Mouse (Mus musculus) fibroblast of lung, adult 2 months (primary cell): ENCODE results near the gene Nfya.

Experiments used
- DNase-seq: peaks from one replicate; pipeline ENCODE4 v3.0.0-alpha.2; 2011; ENCODE audit warnings: low read depth

The Nfya gene

DNA sequence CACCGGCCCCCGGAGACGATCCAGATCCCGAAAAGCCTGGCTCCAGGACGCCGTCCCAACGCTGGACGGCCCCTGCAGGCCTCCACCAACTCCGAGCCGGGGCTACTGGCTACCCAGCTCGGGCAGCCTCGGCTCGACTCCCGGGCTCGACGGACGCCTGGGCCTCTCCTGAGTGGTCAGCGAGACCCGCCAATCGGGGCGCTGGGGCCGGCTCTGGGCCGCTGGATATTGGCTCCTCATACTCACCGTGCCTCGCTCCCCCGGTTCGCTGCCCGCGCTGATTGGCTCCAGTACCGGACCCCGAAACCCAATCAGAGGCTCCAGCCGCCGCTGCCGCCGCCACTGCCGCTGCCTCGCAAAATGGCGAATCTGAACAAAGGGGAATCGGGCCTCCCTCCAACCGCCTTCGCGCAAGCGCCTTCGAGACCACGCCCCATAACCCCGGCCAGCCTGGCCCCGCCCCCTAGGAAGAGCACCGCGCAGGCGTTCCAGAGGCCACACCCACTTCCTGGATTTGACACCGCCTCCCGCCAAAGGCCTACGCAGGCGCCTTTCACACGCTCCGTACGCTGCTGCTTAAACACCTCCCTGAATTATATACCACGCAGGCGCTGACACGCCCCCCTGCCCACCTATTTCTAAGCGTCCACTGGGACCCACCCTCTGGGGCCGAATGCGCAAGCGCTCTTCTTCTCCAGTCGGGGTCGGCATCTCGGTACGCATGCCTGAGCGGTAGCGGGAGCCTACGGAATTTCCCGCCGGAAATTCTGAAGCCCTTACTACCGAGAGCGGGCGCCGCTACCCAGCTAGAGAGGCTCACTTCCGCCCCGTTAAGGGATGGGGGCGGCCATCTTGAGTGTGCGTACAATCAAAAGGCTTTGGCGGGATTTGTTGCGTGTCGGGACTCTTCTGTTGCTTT is at the start of gene Nfya, which contains the start of gene Oard1:
Gene Nfya, minus strand, starts transcription at position 527 of the 919 bp plus-strand sequence.
Gene Oard1, plus strand, starts transcription at position 635 of the 919 bp plus-strand sequence.
- DNase-seq, result peak; percentile 99

DNA sequence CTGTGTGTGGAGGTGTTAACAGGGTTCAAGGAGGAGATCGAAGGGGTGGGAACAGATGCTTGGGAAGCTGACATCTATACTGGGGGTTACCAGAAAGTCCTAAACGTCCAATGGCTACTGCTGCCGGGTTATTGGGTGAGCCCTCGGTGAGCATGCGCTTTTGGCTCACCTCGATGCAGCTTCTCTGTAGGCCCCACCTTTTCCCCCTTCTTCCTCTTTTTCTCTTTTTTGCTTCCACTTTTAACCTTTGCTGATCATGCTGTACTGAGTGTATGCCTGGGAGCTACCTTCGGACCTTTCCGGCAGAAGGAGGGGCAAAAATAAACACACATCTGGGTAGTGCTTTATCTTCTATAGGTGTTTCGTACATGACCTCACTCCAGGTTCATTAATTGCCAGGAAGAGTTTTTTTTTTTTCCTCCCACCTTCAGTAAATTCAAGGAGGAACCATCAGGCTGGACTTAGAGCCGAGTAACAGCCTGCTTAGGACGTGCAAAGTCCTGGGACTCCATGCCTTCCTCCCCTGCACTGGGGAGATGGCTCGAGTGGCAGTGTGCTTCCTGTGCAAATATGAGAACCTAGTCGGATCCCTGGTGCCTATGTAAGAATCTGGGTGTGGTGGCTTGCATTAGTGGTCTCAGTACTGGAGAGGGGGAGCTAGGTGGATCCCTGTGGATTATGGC is 48.4 kb upstream of the Nfya start:
- no peak for DNase-seq

DNA sequence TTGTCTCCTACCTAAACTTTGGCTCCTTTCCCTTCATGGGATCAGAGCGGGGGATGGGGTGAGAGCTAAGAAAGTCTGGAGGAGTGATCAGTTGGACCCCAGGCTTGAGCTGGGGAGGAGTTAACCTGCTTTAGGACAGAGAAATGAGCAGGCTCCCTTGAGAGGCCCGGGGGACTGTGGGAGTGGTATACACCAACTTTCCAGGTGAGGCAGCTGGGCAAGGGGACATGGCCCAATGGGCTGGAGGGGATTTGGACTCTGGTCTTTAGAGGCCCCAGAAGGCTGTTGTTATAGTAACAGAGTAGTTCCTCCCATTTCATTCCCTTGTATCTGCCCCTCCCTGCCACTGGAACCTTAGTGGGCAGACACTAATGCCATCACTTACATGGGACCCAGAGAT is 46.2 kb upstream of the Nfya start:
- DNase-seq, result no peak

DNA sequence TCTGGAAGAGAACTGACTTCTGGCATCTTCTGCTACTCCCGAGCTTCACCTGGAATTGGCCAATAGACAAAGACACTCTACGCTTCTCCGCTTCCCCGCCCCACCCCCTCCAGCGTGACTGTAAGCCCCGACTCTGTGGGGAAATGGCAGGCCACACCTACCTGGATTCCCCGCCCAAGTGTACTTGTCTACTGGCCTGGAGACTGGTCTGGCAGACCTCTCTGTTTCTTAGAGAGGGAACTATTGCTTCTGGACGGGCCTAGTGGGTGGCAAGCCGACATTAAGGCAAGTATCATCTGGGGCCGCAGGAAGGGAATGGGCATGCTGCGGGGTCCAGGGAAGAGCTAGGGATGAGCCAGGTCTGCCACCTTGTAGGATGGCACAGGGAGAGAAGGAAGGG is 45.0 kb upstream of the Nfya start, which contains the start of gene Unc5cl:
Gene Unc5cl, plus strand, starts transcription at position 214 of the 400 bp plus-strand sequence.
- DNase-seq, result no peak

DNA sequence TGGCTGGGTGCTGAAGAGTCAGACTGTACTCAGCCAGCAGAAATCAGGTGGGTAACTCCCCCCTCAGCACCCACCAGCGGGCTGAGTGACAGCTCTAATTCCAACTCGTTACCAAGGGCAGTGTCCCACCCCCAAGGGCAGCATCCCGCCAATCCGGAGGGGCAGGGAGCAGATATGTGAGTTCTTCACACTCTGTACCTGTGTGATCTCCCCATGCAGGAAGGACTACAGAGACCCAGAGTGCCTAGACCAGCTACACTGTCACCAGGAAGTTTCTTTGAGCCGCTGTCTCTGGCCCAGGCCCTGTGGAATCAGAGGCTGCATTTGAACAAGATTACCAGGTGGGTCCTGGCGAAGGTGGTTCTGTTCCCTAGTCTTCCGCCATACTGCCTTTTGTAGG is 44.5 kb upstream of the Nfya start:
- no peak for DNase-seq

DNA sequence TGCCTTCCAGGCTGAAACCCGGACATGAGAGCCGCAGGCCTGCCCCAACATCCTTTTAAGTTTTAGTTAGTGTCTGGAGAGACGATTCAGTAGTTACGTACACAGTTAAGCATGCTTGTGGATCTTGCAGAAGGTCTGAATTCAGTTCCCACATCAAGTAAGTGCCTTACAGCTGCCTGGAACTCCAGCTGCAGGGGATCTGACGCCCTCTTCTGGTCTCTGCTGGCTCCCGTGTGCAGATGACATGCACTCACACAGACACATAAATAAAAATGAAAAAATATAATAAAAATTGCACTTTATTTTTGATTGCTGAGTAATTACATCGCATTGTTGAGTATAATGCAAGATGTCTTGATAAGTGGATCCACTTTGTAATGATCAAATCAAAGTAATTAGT is 43.8 kb upstream of the Nfya start:
- DNase-seq, result no peak

DNA sequence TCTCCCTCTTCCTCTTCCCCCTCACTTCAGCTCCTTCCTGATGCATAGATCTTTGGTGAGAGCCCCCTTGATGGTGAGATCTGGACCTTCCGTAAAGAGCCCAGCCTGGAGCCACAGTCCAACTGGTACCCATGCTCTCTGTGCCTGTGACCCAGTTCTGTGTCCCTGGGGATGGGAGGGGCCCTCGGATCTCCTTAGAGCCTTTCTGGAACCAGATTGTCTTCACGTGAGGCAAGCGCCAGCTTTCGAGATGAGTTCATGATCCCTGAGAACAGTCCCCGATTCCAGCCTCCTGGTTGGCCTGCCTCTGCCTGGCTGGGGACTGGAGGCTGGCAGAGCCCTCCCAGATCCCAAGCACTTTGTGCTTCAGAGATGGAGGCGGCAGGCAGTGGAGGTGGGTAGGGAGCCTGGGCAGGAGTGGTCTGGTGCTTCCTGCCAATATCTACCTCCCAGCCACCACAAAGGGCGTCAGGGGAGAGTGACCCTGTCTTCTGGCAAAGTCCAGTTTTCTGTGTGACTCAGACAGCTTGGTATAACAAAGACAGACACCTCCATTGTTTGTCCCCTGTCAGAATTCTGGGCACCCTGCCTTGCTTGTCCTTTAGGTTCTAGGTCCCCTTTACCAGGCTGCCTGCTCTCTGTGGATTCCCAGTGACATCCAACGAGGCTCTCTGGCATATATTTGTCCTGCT is 42.2 kb upstream of the Nfya start:
- DNase-seq, result peak; percentile 16

DNA sequence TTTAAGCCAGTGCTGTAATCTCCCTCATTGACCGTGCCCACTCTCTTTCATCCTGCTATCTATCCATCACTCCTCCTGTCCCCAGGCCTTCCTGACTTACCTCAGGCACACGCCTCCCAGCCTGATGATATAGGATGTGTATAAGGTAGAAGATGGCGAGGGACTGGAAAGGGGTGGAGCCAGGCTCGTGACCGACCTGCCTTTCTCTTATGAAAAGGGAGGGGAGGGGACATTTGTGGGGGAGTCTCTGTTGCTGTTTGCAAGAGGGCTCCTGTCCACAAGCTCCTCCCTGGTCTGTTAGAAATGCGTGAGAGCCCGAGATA is 41.6 kb upstream of the Nfya start, which contains the start of gene Tspo2:
Gene Tspo2, minus strand, starts transcription at position 170 of the 323 bp plus-strand sequence.
- DNase-seq, result no peak

DNA sequence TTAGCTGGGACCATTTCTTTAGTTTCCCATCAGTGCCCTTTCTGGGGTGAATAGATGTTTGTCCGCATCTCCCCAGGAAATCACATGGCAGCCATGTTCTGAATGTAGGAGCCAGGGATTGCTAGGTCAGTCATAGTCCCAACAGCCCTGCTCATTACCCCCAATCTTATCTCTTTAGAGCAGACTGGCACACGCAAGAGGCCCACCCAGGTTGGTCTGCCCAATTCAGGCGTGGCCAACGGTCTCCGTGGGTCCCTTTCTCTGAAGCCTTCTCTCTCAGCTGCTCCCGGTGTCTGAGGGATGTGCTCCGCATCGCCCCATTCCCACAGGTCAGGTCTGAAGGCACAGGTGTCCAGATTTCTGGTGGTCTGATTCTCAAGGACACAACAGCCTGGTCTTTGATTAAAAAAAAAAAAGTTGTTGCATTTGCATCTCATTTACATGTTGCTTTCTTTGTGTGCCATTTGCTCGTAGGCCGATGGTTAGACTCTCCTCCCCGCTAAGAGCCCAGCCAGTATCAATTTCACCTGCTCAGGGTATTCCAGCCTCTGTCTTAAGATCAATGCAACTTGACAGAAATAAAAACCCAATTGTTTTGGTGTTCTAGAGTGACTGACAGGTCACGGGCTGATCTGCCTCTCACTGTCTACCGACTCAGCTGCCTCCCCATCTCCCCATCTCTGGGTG is 41.1 kb upstream of the Nfya start:
- no peak for DNase-seq

DNA sequence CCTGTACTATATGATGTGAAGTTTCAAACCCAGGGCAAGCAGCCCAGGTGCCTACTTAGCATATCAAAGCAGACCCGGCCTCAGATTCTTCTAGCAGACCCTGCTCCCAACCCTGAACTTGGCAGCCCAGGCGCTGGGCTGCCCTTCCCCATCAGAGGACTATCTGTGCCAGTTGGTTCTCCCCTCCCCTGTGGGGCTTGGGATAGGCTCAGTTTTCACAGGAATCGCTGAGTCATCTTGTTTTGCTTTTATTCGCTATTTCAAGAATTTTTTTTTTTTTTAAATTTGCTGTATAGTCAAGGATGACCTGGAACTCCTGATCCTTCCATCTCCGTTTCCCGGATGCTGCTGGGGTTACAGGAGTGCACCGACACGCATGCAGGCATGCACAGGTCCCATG is 38.0 kb upstream of the Nfya start:
- DNase-seq, result peak; percentile 21

DNA sequence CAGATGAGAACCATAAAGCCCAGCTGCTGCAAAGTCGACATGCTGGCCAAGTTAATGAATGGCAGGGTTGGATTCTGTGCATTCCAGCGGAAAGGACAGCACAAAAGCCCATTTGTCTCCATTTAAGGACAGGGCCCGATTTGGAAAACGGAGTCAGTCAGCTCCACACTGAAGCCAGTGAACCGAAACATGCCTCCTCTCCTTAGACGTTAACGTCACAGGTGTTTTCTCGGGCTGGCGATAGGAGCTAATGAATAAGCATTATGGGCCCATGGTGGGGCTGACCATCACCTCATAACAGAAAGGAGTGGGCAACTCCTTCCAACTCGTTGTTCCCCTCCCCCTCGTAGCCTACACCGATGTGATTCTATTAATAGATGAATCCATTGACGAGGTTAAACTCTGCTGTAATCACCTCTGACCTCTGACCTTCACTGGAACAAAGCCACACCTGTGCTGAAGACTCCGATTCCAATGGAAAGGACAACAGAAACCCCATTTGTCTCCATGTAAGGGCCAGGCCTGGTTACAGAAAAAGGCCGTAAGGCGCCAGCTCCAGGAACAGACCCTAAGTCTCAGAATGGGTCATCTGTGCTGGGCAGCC is 33.9 kb upstream of the Nfya start:
- DNase-seq, result no peak

DNA sequence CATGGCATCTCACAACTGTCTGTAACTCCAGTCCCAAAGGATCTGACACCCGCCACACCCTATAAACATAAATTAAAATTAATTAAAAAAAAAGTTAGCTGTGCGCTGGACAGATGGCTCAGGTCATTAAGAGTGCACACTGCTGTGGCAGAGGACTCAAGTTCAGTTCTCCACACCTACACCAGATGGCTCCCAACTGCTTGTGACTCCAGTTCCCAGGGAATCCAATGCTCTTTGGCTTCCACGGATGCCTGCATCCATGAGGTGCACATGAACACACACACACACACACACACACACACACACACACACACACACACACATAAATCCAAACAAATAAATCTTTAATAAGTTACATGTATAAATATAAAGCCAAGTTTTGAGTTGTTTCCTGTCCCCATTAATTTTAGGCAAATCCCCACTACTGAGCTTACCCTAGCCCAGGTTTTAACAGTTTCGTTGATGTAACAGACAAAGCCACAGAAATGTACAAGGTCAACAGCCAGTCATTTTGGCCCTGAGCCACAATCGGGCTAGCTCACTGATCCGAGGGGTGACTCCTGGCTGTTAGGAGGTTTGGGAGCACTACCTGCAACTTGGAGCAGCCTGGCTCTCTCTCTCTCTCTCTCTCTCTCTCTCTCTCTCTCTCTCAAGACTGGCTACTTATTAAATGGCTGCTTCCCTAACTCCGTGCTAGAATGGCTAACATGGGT is 33.2 kb upstream of the Nfya start:
- no peak for DNase-seq

DNA sequence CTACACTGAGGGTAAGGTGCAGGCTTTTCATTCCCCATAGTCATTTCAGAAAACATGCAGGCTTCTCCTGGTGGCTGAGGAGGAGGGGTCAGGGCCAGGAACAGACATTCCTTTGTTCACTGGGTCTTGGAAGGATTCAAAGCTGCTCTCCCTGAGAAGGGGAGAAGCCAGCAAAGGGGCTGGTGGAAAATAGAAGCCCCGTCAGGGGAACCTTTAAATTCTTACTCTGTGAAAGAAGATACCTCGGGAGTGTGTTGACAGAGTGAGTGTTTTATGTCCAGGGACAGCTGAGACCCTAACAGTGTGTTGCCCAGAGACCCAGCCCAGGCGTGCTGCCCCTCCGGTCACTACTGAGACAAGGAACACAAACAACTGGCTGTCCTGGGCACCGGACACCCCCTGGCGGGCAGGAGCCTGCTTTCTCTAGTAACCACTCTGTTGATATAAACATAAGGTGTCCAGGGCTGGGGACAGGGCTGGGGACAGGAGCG is 27.8 kb upstream of the Nfya start:
- peak; percentile 35 for DNase-seq

DNA sequence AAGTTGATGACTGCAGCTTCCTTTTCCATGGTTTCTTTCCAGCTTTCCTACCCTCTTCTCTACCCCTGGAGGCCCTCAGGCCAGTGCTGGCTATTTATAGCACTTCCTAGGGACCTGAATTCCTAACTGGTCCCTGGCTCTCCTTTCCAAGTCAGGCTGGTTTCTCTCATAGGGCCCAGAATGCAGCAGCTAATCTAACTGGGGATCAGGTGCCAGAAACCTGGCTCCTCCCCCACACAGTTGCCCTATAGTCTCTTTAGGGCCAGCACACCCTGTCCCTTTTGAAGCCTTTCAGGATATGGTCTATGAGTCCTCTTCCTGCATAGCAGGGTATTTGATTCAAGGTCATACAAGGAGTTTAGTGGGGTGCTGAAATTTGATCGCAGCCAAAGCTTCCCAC is 26.8 kb upstream of the Nfya start:
- DNase-seq, result peak; percentile 11

DNA sequence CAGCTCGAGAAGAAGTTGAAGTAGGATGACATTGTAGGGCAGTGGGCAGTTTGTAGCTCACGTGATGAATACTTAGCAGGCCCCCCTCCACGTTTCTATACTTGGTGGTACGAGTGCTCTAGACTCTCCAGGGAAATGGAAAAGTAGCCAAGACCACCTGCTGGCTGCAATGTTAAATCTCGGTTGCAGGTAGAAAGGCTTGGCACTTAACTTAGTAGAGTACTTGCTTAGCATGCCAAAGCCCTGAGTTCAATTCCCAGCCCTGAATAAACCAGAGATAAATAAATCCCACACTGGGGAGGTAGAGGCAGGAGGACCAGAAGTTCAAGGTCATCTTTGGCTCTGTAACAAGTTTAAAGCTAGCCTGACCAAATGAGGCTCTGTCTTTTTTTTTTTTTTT is 24.8 kb upstream of the Nfya start:
- no peak for DNase-seq

DNA sequence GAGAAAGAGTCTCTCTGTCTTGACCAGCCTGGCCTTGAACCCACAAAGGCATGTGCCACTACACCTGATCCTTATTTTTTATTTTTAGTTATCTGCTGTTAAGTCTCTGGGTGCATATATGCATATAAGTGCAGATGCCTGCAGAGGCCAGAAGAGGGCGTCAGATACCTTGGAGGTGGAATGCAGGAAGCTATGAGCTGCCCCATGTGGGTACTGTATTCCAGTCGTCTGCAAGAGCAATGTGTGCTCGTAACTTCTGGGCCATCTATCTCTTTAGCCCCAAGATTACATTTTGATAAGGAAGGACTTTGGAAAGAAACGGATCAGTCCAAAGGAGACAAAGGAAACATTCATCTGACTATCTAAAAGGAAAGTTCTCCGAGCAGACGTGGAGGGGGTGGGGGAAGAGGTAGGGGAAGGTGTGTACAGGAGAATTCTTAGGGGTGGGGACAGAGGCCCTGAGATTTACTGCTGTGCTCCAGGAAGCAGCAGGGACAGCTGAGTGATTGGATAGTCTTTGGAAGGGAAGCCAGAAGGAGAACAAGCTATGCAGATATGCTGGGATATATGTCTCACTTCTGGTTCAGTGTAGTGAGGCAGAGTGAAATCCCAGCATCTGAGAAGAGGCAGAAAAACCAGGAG is 24.1 kb upstream of the Nfya start:
- no peak for DNase-seq

DNA sequence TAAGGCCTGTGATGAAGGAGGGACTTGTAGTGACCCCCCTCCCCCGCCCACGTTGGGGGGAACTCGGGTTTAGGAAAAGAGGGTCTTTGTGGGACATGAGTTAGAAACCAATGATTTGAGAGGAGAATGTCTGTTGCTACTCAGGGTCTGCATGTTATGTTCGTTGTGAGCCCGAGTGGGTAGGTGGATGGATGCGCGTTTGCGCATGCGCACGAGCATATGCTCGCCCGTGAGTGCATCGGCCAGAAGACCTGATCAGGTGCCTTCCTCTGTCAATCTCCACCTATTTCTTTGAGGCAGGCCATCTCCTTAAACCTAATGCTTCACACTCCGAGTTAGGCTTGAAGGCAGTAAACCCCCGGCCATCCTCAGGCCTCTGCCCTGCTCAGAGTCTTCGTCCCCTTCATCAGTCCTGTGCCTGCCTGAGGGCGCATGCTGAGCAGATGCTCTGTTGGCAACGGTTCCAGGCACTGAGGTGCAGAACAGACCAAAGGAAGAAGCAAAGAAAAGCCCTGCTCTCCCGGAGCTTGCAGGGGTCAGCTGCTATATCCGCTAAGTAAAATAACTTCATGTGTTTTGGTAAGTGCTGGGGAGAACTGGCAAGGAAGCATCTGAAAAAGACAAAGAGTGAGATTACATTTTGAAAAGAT is 23.4 kb upstream of the Nfya start:
- DNase-seq, result no peak

DNA sequence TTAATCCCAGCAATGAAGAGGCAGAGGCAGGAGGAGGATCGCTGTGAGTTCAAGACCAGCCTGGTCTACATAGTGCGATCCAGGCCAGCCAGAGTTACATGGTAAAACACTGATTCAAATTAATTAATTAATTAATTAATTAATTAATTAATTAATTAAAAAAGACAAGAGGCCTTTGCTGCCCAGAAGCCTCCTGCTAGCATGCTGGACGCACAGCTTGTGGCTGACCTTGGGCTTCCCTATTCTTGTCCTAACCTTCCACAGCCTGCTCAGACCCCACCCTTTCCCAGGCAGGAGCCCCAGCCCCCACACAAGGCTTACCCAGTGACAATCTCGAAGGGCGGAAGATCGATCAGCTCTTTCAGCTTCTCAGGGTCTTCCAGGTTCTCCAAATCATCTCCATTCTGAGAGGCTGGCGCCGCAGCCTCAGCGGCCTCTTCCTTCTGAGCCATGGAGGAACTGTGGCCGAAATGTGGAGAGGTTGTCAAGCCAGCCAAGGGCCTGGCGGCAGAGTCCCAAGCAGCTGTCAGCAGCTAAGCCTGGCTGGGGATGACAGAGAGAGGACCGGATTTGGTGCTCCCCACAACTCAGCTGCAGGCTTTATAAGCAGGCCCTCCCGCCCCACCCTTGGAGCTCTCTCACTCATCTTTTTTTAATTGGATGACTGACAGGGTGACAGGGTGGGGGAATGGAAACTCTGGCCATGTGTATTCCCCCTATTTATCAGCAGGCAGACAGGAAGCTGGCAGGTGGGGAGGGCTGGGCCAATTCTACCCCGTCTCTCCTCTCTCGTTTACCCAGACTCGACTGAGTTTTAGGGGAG is 22.7 kb upstream of the Nfya start, which contains the start of gene Apobec2:
Gene Apobec2, minus strand, starts transcription at position 773 of the 823 bp plus-strand sequence.
- DNase-seq, result no peak

DNA sequence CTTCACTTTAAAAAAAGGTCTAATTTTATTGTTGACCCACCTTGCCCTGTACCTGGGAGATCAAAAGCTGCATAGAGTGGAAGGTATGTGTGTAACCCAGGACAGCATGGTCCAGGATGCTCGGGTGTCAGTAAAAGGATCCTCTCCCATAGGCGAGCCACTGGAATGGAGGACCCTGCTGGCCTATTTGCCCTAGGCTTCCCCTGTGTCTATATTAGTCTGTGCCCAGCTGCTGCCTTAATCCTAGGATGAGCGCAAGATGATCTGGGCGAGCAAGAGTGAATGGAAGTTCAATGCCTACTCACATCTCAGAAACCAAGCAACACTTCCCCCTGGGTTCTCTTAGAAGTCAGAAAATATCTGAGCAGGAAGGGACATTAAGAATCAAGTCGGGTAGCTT is 21.3 kb upstream of the Nfya start:
- DNase-seq, result no peak
